Mouse (Mus musculus) liver (tissue): ENCODE measurements around the gene Ralgapa2.
A peak's percentile ranks its signal among the peaks of the same experiment; 100 is the strongest.

ENCODE experiments used
- DNase-seq: peaks from one replicate; pipeline ENCODE4 v3.0.0-alpha.2; 2020; ENCODE audit warnings: mixed read lengths

Ralgapa2 gene

GRCm38 (mm10) chr2:146299841-146300460, 212.2 kb downstream of the Ralgapa2 start:
- no peak for DNase-seq

DNA sequence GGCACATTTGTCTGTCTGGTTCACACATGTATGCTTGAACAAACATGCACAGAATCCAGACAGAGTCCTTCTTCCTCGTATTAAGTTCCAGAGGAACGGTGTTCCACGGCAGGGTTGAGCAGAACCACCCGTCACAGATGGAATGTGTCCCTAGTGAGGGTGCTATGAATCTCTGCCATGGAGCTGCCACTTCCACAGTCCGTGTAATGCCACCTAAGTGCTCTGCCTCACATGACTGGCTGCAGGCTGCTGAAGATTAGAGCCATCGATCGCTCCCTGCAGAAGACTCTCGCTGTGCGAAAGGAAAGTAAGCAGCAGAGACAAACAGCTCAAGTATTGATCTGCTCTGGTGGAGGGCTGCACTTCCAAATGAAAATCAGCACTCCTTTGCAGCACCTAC, 218.6 kb downstream of the Ralgapa2 start:
- no peak for DNase-seq

DNA sequence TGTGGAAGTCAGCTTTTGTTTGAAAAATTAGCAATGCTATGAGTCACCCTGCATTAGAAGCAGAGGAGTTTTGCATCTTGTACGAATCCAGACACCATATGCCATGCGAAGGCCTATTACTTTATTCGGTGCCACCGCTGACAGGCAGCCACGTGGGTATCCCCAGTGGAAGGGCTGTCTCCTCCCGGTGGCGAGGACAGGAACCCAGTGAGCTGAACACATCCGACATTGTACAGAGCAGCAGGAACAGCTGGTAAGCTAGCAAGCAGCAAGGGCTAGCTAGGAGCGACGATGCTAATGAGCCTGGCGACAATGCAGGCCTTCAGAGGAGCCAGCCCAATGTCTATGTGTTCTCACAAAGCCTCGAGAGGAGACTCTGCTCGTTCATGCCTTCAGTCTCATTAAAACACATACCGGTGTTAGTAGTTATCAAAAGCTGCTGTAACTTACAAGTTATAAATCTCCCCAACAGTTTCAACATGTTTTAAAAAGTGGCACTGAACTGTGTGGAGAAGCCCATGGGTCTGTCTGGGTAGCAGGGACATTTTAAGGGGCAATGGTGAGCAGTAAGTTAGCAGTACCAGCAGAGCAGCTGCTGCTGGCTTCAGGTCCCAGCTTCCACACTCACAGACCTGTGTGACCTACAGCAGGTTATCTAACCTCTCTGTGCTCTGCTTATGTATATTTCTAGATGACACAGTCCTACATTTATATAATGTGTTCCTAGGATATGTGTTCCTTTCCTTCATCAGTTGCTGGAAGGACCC, 221.1 kb downstream of the Ralgapa2 start:
- peak; percentile 5 for DNase-seq

DNA sequence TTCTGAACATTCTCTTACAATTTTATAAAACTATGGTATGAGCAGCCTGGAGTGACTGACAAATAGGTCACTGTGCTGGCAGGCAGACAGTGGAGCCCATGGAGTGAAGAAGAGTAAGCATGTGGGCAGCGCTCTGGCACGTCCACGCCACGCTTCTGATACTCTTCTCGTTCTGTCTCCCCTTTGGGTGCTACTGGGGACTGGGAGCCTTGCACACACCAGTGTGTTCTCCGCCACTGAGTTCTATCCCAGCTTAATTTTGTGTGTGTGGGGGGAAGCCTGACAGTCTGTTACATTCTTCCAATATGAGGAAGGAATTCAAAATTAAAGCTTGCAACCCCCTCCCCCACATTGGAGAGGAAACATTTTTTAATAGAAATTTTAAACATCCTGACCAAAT, 221.8 kb downstream of the Ralgapa2 start:
- no peak for DNase-seq

DNA sequence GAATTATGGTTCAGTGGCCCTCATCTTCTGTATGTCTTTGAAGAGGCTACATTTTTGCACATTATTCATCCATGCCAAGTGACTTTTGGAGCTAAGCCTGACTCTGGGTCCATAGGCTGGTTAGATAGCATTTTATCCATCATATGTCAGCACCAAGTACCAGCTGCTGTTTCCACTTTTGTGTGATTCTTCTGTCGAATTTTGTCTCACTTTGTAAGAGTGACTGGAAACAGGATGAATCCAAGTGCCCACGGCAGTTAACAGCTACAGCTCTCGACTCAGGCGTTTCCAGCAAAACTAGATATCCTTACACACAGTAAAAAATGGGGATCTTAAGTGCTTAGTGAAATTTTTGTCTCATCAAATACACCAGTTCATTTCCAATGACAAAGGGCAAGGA, 222.8 kb downstream of the Ralgapa2 start:
- no peak for DNase-seq

- no peak for DNase-seq
Observed at GRCm38 (mm10) chr2:146288326-146288725, 223.8 kb downstream of the Ralgapa2 start.

- DNase-seq, result no peak
Observed at GRCm38 (mm10) chr2:146287531-146287930, 224.6 kb downstream of the Ralgapa2 start.

- DNase-seq, result no peak
Observed at GRCm38 (mm10) chr2:146281346-146281745, 230.8 kb downstream of the Ralgapa2 start.

GRCm38 (mm10) chr2:146280921-146281274, 231.2 kb downstream of the Ralgapa2 start:
- DNase-seq, result no peak

GRCm38 (mm10) chr2:146280221-146280920, 231.8 kb downstream of the Ralgapa2 start:
- DNase-seq, result no peak

DNA sequence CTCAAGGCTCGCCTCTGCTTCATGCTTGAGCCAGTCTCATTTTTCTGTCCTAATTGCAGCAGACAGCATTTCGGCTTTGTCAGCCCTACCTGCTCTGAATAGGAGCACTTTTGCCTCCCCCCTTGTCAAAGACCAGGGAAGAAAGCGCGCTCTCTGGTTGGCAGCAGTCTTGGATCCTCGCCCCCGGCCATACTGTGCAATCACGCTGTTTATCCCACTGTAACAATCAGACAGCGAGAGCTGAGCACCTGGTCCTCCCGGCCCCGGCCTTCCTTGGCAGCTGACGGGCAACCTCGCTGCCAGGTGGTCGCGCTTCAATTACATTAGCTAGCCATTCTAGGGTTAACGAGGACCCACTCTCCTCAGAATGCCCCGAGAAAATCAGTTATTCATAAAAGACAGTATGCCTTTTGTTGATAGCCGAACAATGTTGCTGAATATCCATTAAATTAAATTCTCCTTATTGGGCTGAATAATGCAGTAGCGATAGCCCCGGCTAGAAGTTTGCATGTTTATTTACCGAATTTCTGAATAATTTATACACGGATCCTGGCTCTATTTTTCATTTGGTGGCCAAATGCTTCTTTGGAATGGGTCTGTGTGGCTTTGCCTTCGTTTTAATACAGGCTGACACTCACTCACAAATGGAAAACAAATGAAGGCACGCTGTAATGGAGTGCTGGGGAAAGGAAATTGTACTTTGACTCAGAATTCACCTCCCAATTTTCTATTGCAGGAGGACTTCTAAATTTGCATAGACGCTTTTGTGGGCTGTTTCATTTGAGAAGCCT, 232.5 kb downstream of the Ralgapa2 start:
- DNase-seq, result no peak

DNA sequence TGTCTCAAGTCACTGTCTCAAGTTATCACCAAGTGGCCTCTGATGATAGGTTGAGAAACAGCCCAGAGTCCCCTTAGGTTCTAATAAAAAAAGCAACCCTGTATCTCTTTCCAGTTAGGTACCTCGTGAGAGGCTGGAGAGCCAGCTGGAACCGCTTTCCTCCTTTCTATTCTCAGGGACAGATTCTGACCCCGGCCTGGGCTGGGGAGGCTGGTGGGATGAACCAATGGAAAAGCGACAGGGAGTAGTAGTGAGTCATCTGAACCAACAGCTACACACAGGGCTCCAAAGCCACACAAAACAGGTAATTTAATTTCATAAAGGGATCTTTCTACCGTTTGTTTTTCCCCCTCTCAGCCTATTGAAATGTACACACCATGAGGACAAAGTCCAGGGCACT, 233.8 kb downstream of the Ralgapa2 start:
- DNase-seq, result no peak

DNA sequence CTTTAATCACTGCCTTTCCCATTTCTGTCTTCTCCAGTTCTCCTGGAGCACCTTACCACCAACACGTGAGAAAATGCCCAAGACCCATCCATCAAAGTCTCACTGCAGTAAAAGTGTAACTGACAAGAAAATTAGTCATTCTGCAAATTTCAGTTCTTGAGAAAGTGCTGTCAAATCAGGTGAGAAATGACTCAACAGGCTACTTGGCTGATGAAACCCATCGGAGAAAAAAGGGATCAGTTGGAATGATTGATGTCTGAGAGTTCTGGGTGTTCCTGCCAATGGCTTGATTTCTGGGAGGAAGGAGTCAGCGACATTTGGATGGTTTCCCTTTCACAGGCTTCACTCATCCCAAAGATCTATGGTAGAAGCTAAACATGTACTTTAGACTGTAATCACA, 245.6 kb downstream of the Ralgapa2 start:
- no peak for DNase-seq

- DNase-seq, result no peak
Observed at GRCm38 (mm10) chr2:146265045-146265444, 247.1 kb downstream of the Ralgapa2 start.

DNA sequence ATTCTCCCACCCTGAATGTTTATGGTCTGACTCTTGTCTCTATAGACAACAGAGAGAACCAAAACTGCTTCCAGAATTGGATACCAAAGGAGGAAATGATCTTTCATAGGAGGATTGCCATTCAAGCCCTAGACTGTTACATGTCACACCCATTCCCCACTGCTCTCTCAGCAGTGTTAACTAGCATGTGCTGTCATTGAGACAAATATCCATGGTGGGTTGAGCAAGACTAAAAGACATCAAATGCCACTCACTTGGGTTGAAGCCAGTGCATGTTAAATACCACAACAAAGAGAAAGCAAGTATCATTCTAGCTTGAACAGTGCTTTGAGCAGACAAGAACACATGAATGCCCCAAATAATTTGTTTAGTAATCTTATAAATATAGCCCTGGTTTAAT, 249.2 kb downstream of the Ralgapa2 start:
- DNase-seq, result no peak

DNA sequence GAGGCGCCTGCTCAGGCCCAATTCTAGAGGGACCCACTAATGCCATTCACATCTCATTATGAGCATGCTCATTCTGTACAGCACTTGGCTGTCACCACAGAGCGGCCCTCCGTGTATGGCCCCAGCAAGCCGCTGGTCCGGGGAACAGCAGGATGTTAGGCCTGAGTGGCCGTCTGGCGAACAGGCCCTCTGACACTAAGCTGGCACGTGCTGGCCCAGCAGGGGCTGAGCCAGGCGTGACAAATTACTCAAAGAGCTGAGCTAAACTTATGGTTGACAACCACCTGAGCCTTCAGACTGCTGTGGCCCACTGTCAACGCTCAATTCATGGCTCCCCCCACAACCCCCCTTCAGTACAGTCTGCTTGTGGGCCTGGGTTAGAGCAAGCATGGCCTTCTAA, 249.9 kb downstream of the Ralgapa2 start:
- no peak for DNase-seq

- no peak for DNase-seq
Observed at GRCm38 (mm10) chr2:146261146-146261545, 251.0 kb downstream of the Ralgapa2 start.

DNA sequence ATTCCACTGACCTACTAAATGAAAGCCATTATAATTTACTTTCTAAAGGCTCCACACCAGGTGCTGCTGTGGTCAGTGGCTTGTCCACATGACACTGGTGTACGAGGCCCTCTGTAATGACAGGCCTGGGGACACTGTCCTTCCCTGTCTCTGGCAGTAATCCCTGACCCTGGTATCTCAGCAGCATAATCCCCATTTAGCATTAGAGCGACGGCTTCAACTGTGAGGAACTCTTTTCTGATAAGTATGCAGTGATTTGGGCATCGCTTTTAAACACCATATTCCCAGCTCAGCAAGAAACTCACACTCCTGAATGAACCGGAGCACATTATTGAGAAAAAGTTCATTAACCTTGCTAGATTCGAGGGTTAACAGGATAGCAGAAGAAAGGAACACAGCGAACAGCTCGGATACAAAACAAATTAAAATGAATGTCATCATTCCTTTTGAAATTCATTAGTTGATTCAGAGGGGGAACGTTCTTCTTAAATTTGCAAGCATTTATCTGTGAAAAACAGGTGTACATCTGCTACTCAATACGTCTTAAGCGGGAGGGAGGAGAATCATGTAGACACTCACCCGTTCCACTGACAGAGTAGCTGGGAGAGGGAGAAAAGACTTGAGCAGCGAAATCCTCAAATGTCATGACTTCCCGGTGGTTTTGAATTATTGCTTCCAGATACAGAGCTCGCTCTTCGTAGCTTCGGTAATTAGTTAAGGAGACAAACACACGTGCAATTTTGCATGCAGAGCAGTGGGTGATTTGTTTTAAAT, 252.2 kb downstream of the Ralgapa2 start:
- DNase-seq, result no peak

- DNase-seq, result no peak
Observed at GRCm38 (mm10) chr2:146258736-146259469, 253.2 kb downstream of the Ralgapa2 start.

DNA sequence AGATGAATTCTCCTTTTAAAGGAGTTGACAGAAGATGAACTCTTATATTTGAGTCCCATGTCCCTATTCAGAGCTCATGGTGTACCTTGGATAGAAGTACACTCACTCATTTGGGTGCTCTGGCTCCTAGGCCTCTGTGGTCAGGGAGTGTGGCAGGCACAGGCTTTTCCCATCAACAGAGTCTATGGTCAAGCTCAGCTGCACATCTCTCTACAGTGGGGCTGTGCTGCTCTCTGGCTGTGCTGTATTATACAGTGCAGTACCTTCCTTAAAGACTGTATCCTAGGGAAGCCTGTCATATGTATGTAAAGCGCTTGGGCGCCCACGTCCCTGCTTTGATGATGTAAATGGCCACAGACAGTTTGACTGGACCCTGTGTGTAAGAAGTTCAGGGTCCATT, 254.5 kb downstream of the Ralgapa2 start:
- DNase-seq, result no peak

GRCm38 (mm10) chr2:146257037-146257436, 255.1 kb downstream of the Ralgapa2 start:
- no peak for DNase-seq
